Comparison of ENCODE assay signal across 10 mouse cellular contexts in the genomic region with DNA sequence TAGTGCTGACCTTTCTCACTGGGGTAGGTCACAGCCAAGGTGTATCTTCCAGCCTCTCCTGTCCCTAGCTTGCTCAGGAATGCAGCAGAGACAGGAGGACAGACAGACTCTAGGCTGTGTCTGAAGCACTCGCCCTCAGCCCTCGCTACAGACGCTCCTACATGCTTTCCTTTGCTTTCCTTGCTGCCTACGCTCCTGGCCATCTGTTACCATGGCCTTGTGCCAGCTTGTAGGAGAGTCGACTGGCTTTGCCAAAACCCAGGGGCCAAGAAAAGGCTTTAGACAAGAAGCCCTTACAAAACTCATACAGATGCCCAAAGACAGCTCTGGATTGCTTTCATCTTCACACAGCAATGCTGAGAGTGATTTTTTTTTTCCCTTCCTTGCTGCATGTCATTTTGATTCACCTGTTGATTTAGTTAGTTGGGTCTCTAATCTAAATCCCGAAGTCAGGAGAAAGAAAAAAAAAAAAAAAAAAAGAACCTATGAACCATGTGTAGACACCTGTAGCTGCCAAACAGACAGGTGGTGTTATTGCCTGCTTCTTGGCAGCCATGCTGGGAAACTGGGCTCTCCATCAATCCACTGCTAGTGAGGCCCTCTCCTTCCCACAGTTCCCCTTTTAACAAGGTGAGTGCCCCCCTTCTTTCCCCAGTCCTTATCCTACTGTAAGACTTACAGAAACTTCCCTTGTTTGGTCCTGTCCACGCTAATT.
DNase-seq lines count a peak whose midpoint lies in the region; ATAC-seq lines count a peak whose summit lies in the region.
"Had no signal": no experiment of that assay in that cellular context is flagged by ENCODE, and none has a peak within 500 bp of the region (broad histone marks: within the 10 kb centered on the region; RNA-seq: fewer than 3 reads in every experiment).

No protein-coding gene starts in this region.

- H3K9me3 ChIP-seq in embryonic facial prominence, embryonic 13.5 days: no peaks in the 10 kb centered on the region
- H3K9me3 ChIP-seq in embryonic facial prominence, embryonic 10.5 days: no peaks in the 10 kb centered on the region
- H3K9me3 ChIP-seq in forebrain, embryonic 15.5 days: no peaks in the 10 kb centered on the region
- H3K9me3 ChIP-seq: stomach, embryonic 15.5 days had no signal

- H3K4me3 ChIP-seq in embryonic facial prominence, embryonic 13.5 days: no peak overlapping the region
- H3K4me3 ChIP-seq in embryonic facial prominence, embryonic 10.5 days: no peak overlapping the region
- H3K4me3 ChIP-seq in forebrain, embryonic 15.5 days: no peak overlapping the region
- H3K4me3 ChIP-seq: stomach, embryonic 15.5 days had no signal

- no peaks in the 10 kb centered on the region for H3K27me3 ChIP-seq in embryonic facial prominence, embryonic 13.5 days
- H3K27me3 ChIP-seq in embryonic facial prominence, embryonic 10.5 days (replicated peaks; ENCODE audit: low read depth, poor library complexity, severe bottlenecking): no peaks in the 10 kb centered on the region
- no peaks in the 10 kb centered on the region for H3K27me3 ChIP-seq in forebrain, embryonic 15.5 days
- H3K27me3 ChIP-seq: stomach, embryonic 15.5 days had no signal

- no peak overlapping the region for H3K9ac ChIP-seq in embryonic facial prominence, embryonic 13.5 days
- no peak overlapping the region for H3K9ac ChIP-seq in forebrain, embryonic 15.5 days (replicated peaks)
- H3K9ac ChIP-seq: liver, embryonic 14.5 days; stomach, embryonic 15.5 days had no signal

- DNase-seq in embryonic facial prominence, embryonic 10.5 days (ENCODE audit: low spot score): no peak
- peak; percentile 69 for DNase-seq in adrenal gland, postnatal 10 days
- DNase-seq in heart, postnatal 36 days: peak; percentile 42 to 62
- DNase-seq in left cerebral cortex, postnatal 36 days (ENCODE audit: low spot score in 2 of 2): peak; percentile 59 to 74
- peak; percentile 67 for DNase-seq in right cerebral cortex, postnatal 25 days

- peaks cover 6% of the 10 kb centered on the region; the same call in 1 of the 2 replicates for H3K4me1 ChIP-seq in embryonic facial prominence, embryonic 13.5 days
- no peaks in the 10 kb centered on the region for H3K4me1 ChIP-seq in embryonic facial prominence, embryonic 10.5 days
- peaks cover 28% of the 10 kb centered on the region for H3K4me1 ChIP-seq in forebrain, embryonic 15.5 days

- H3K4me2 ChIP-seq in embryonic facial prominence, embryonic 13.5 days: no peak overlapping the region
- H3K4me2 ChIP-seq in forebrain, embryonic 15.5 days (replicated peaks): no peak overlapping the region
- H3K4me2 ChIP-seq: stomach, embryonic 15.5 days had no signal

- 40% methylated on average over 7 of the region's 7 CpGs for WGBS in embryonic facial prominence, embryonic 13.5 days
- WGBS in embryonic facial prominence, embryonic 10.5 days: 80% methylated on average over 7 of the region's 7 CpGs
- 18% methylated on average over 7 of the region's 7 CpGs for WGBS in forebrain, embryonic 15.5 days

- intact Hi-C loops in heart, postnatal 36 days (cut with DNase I): no loop called here
- intact Hi-C loops in left cerebral cortex, postnatal 36 days (cut with DNase I): no loop called here

- H3K27ac ChIP-seq in embryonic facial prominence, embryonic 13.5 days: peak overlapping the region; percentile 55; the same call in 1 of the 2 replicates
- no peak overlapping the region for H3K27ac ChIP-seq in embryonic facial prominence, embryonic 10.5 days (replicated peaks)
- H3K27ac ChIP-seq in forebrain, embryonic 15.5 days (replicated peaks): peak overlapping the region; percentile 33; the same call in 1 of the 2 replicates
- H3K27ac ChIP-seq: liver, embryonic 14.5 days; stomach, embryonic 15.5 days had no signal

- no peak for ATAC-seq in embryonic facial prominence, embryonic 13.5 days (ENCODE audit: insufficient number of reproducible peaks, insufficient read depth, low FRiP score, low TSS enrichment, low read depth)
- ATAC-seq in forebrain, embryonic 15.5 days (replicated peaks): peak; percentile 81
- ATAC-seq in inflammation-experienced regulatory T-cells, adult 6 months: no peak

- no peaks in the 10 kb centered on the region for H3K36me3 ChIP-seq in embryonic facial prominence, embryonic 13.5 days
- no peaks in the 10 kb centered on the region for H3K36me3 ChIP-seq in embryonic facial prominence, embryonic 10.5 days (replicated peaks)
- H3K36me3 ChIP-seq in forebrain, embryonic 15.5 days: no peaks in the 10 kb centered on the region
- H3K36me3 ChIP-seq: stomach, embryonic 15.5 days had no signal
